ENCODE assay signal across 8 mouse cellular contexts in the genomic region with DNA sequence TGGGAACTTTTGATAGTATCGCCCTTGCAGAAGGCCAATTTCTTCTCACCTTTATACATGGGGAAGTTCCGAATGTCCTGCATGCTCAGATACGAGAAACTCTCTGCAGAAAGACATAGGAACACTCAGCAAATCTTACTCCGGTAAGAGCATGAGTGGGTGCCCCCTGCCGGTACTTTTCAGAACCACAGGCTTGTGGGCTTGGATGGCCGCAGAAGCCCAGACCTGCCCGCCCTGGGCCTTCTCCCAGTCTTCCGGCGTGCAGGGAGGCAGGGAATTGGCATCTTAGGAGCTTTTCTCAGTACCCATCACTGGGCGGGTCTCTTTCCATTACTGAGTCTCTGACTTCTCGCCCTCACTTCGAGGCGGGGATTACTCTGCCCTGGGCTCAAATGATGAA. TPM values are rescaled to one million over a fixed set of nuclear protein-coding genes. Genes with fewer than 3 reads are reported as not detected.
A peak's percentile ranks its signal among the peaks of the same experiment; 100 is the strongest.
DNase-seq lines count a peak whose midpoint lies in the region; ATAC-seq and TF ChIP-seq lines count a peak whose summit lies in the region.

No protein-coding gene starts in this region.

- ATAC-seq in hindbrain, postnatal 0 days: peak; percentile 41; the same call in 1 of the 2 replicates

- no peak overlapping the region for H3K27ac ChIP-seq in hindbrain, postnatal 0 days

- H3K9ac ChIP-seq in hindbrain, postnatal 0 days (replicated peaks; ENCODE audit: low read length): no peak overlapping the region

- 2% methylated on average over 13 of the region's 13 CpGs for WGBS in hindbrain, postnatal 0 days

- peaks cover 27% of the 10 kb centered on the region for H3K27me3 ChIP-seq in hindbrain, postnatal 0 days (ENCODE audit: insufficient read depth, low read length)
- H3K27me3 ChIP-seq in megakaryocyte, embryonic 14.5 days (replicated peaks): peaks cover 53% of the 10 kb centered on the region

- no peaks in the 10 kb centered on the region for H3K36me3 ChIP-seq in hindbrain, postnatal 0 days (ENCODE audit: insufficient read depth, low read length)
- H3K36me3 ChIP-seq in megakaryocyte, embryonic 14.5 days (replicated peaks; ENCODE audit: low read length): no peaks in the 10 kb centered on the region

- no peak overlapping the region for H3K4me3 ChIP-seq in hindbrain, postnatal 0 days (ENCODE audit: low read length)
- peak overlapping the region; percentile 34 for H3K4me3 ChIP-seq in megakaryocyte, embryonic 14.5 days (replicated peaks)

- TF ChIP-seq CTCF in hindbrain, postnatal 0 days (IDR thresholded peaks at IDR 0.05; ENCODE audit: low read depth): peak; percentile 89

- H3K4me1 ChIP-seq in hindbrain, postnatal 0 days (ENCODE audit: insufficient read depth, low read length): 0 out of 2 replicates have a peak, but pooled peaks cover 4% of the 10 kb centered on the region
- peaks cover 39% of the 10 kb centered on the region for H3K4me1 ChIP-seq in megakaryocyte, embryonic 14.5 days

- peak; percentile 87 for DNase-seq in R1 (ENCODE audit: low read depth, low spot score)
- DNase-seq in cerebellum, postnatal 14 days: peak; percentile 95 to 98
- DNase-seq in gastrocnemius, adult 8-10 months (ENCODE audit: low spot score in 2 of 2): peak; percentile 54 to 65
- DNase-seq in hindbrain, postnatal 0 days (ENCODE audit: low spot score): peak; percentile 89
- DNase-seq in left cerebral cortex, adult 11 months (ENCODE audit: low spot score): peak; percentile 35
- peak; percentile 87 for DNase-seq in right cerebral cortex, postnatal 14 days
- DNase-seq in urinary bladder, postnatal 25 days (ENCODE audit: low spot score): peak; percentile 81

- H3K9me3 ChIP-seq in hindbrain, postnatal 0 days (ENCODE audit: low read length): no peaks in the 10 kb centered on the region
- no peaks in the 10 kb centered on the region for H3K9me3 ChIP-seq in megakaryocyte, embryonic 14.5 days

- H3K4me2 ChIP-seq in hindbrain, postnatal 0 days (ENCODE audit: low read depth, low read length): no peak overlapping the region

RNA-seq across cellular contexts. Expression of gene Faah, which starts 33.6 kb away (rescaled TPM):
- total RNA-seq in gastrocnemius, adult 8-10 months (2022): under 1 TPM in 3 of 4 experiments, not detected in 1; 0.07 to 0.35 (median 0.12) TPM
- 17.6 and 48.1 TPM in 2 replicates for total RNA-seq in hindbrain, postnatal 0 days (2014; rRNA removed)
- 23.2 and 25.2 TPM in 2 replicates for polyA plus RNA-seq in hindbrain, postnatal 0 days (2015; fragmentation: Nextera tagmentation; extraction: Ambion mirVana)
- polyA plus RNA-seq in megakaryocyte, embryonic 14.5 days (2012; ENCODE audit: insufficient read depth, low replicate concordance): 2.9 and 3.8 TPM in 2 replicates

RNA-seq across cellular contexts. Expression of gene Dmbx1, which starts 44.4 kb away (rescaled TPM):
- not detected for total RNA-seq in gastrocnemius, adult 8-10 months (2022)
- 3.3 and 4.5 TPM in 2 replicates for total RNA-seq in hindbrain, postnatal 0 days (2014; rRNA removed)
- polyA plus RNA-seq in hindbrain, postnatal 0 days (2015; fragmentation: Nextera tagmentation; extraction: Ambion mirVana): 3.9 and 4.3 TPM in 2 replicates
- polyA plus RNA-seq in megakaryocyte, embryonic 14.5 days (2012; ENCODE audit: insufficient read depth, low replicate concordance): not detected in 2 replicates

Comparison
In these comparisons a context has a peak if more than half of its experiments do, and no peak if none do; other contexts are left out.
1. DNase-seq: peak in every context shown above with its lines; median percentile 96 in cerebellum, postnatal 14 days; 89 in hindbrain, postnatal 0 days; 87 in R1; 87 in right cerebral cortex, postnatal 14 days; 81 in urinary bladder, postnatal 25 days; 60 in gastrocnemius, adult 8-10 months; 35 in left cerebral cortex, adult 11 months.
2. RNA of gene Faah, which starts 33.6 kb away (total RNA-seq): 17.6 to 48.1 TPM in hindbrain, postnatal 0 days; 0.07 to 0.35 TPM in gastrocnemius, adult 8-10 months; every median in the first group is over 10 times any median in the second.